Mouse (Mus musculus) embryonic fibroblast, embryonic 13.5 days (primary cell): ENCODE measurements at regions not wholly inside any gene's neighbourhood (a gene's known extent, or its start where the extent isn't known, plus 50 kb on each side); places are given as distances from the start of the nearest gene placed in this dataset.

Experiments
- CTCF ChIP-seq: IDR thresholded peaks from 2 replicates; pipeline ENCODE4 v1.5.1; 2011; ENCODE audit warnings: mild to moderate bottlenecking, control low read depth, low read length, moderate library complexity, borderline replicate concordance; ENCODE audit not compliant: insufficient read depth
- POLR2A ChIP-seq: IDR thresholded peaks from 2 replicates; pipeline ENCODE4 v1.6.1; 2011; ENCODE audit warnings: low read depth, mild to moderate bottlenecking, control low read depth, low read length, moderate library complexity

DNA sequence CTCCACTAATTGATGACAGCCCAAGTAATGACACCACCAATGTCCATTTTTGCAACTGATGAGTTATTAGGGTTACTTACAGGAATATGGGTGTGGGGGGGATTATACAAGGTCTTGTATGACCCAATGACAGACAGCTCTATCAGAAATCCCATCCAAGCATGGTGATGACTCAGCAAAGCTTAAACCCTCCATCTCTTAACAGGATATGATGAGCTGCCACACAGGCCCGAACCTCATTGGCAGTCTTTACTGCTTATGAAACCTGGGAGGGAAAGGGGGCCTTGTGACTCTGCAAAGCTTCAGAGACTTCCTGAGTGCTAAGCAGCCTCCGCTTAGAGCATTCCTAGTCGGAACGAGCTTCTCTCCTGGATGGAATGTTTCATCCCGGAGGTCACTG is 176.4 kb downstream of the 1700010I14Rik start:
- TF ChIP-seq CTCF = no peak
- no peak for TF ChIP-seq POLR2A
